Mouse (Mus musculus): ENCODE measurements around the gene Unc93b1. TPM values are rescaled to one million over a fixed set of nuclear protein-coding genes. Genes with fewer than 3 reads are reported as not detected.

The Unc93b1 gene
- polyA plus RNA-seq, 1 experiment from 2014 or later: 5.0 TPM

DNA sequence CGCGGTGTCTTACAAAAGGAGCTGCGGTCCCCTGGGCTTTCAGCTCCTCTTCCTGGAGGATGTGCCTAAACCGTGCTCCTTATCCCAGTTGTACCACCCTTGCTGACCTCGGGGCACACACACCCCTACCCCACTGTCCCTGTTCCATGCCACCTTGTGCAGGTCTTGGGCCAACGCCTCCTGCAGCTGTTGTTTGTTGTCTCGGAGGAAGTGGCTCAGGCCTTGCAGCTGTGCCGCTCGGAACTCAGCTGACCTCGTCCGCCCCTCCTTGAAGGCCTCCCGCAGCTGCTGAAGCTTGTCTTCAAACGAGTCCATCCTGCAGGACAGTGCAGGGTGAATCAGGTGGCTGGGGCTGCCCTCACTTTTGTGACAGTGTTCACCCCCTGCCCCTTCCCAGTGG is 11.4 kb upstream of the Unc93b1 start:
- Histone ChIP-seq H3K27me3 (ENCODE audit: insufficient read depth, poor library complexity, severe bottlenecking) (no peaks in the 10 kb centered on the region), H3K27ac (peak overlapping the region; percentile 17; the same call in 1 of the 2 replicates), H3K36me3 (no peaks in the 10 kb centered on the region), H3K4me3 (no peak overlapping the region), H3K4me1 (peaks cover 34% of the 10 kb centered on the region), H3K9me3 (no peaks in the 10 kb centered on the region)
- no peak for DNase-seq (ENCODE audit: low spot score)
- WGBS: 63% methylated on average over 13 of the region's 13 CpGs

- Histone ChIP-seq H3K36me3 (no peaks in the 10 kb centered on the region), H3K27ac (peak overlapping the region; percentile 17; the same call in 1 of the 2 replicates), H3K27me3 (ENCODE audit: insufficient read depth, poor library complexity, severe bottlenecking) (no peaks in the 10 kb centered on the region), H3K4me1 (peaks cover 30% of the 10 kb centered on the region), H3K4me3 (no peak overlapping the region), H3K9me3 (no peaks in the 10 kb centered on the region)
- WGBS: 75% methylated on average over 8 of the region's 8 CpGs
- no peak for DNase-seq (ENCODE audit: low spot score)
Measured at GRCm38 (mm10) chr19:3924190-3924589, 10.8 kb upstream of the Unc93b1 start.

DNA sequence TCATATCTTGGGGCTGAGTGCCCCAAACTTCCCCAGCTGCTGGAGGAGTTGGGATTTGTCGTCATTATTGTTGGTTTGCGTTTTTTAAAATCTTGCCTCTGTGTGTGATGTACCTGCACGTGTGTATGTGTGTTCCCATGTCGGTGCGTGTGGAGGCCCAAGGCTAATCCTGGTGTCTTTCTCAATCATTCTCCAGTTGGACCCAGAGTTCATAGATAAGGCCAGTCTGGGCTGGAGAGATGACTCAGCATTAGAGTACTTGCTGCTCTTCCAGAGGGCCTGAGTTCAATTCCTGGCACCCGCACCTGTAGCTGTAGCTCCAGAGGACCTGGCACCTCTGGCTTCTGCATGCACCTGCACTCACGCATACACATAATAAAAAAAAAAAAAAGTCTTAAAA is 10.1 kb upstream of the Unc93b1 start:
- no peaks in the 10 kb centered on the region for H3K27me3 ChIP-seq (ENCODE audit: insufficient read depth, poor library complexity, severe bottlenecking)
- no peaks in the 10 kb centered on the region for H3K36me3 ChIP-seq
- 86% methylated on average over 7 of the region's 7 CpGs for WGBS
- no peak overlapping the region for H3K4me3 ChIP-seq
- H3K27ac ChIP-seq: no peak overlapping the region
- no peaks in the 10 kb centered on the region for H3K9me3 ChIP-seq
- DNase-seq (ENCODE audit: low spot score): no peak
- H3K4me1 ChIP-seq: peaks cover 29% of the 10 kb centered on the region

DNA sequence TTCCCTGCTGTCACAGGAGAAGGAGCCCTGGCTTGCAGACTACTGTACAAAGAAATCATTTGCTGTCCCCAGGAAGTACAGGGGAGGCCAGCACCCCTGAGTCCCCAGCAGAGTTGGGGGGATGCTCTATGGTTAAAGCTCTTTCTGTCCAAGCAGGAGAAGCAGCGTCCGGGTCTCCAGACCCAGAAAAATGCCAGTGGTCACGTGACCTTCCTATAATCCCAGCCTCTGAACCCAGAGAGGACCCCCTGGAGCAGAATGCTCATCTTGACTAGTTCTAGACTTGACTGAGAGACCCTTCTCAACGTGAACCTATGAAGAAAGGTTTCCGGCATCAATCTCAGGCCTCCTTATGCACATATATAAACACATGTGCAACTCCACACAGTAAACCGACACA is 9.1 kb upstream of the Unc93b1 start:
- Histone ChIP-seq H3K36me3 (no peaks in the 10 kb centered on the region), H3K27me3 (ENCODE audit: insufficient read depth, poor library complexity, severe bottlenecking) (peaks cover 6% of the 10 kb centered on the region; the same call in 1 of the 2 replicates), H3K4me3 (no peak overlapping the region), H3K27ac (no peak overlapping the region), H3K4me1 (peaks cover 39% of the 10 kb centered on the region), H3K9me3 (no peaks in the 10 kb centered on the region)
- WGBS: 79% methylated on average over 6 of the region's 6 CpGs
- DNase-seq (ENCODE audit: low spot score): no peak

GRCm38 (mm10) chr19:3926279-3926678 is 8.7 kb upstream of the Unc93b1 start:
- Histone ChIP-seq H3K4me1 (peaks cover 39% of the 10 kb centered on the region), H3K27ac (no peak overlapping the region), H3K27me3 (ENCODE audit: insufficient read depth, poor library complexity, severe bottlenecking) (peaks cover 6% of the 10 kb centered on the region; the same call in 1 of the 2 replicates), H3K36me3 (no peaks in the 10 kb centered on the region), H3K4me3 (no peak overlapping the region), H3K9me3 (no peaks in the 10 kb centered on the region)
- WGBS: 74% methylated on average over 3 of the region's 3 CpGs
- no peak for DNase-seq (ENCODE audit: low spot score)

GRCm38 (mm10) chr19:3926685-3927084 is 8.3 kb upstream of the Unc93b1 start:
- H3K27me3 ChIP-seq (ENCODE audit: insufficient read depth, poor library complexity, severe bottlenecking): peaks cover 6% of the 10 kb centered on the region; the same call in 1 of the 2 replicates
- WGBS: 60% methylated on average over 6 of the region's 6 CpGs
- DNase-seq (ENCODE audit: low spot score): no peak
- no peak overlapping the region for H3K4me3 ChIP-seq
- H3K36me3 ChIP-seq: no peaks in the 10 kb centered on the region
- H3K27ac ChIP-seq: no peak overlapping the region
- H3K4me1 ChIP-seq: peaks cover 39% of the 10 kb centered on the region
- no peaks in the 10 kb centered on the region for H3K9me3 ChIP-seq

DNA sequence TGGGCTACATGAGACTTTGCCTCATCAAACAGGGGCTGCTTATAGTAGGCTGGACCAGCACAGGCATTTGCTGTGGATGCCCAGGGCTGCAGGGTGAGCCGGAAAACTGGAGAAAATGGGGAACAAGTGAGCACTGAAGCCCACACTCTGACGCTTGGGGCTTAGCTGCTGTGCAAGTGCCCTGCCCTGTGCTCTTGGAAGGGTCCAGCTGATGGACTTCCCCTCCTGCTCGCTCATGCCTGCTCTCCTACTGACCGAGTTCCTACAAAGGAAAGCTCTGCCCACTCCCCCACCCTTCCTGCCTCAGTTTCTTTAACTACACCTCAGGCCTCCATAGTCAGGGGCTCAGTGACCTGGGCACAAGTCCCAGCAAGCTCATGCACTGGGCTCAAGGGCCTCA is 7.0 kb upstream of the Unc93b1 start:
- 86% methylated on average over 4 of the region's 4 CpGs for WGBS
- H3K27ac ChIP-seq: no peak overlapping the region
- DNase-seq (ENCODE audit: low spot score): no peak
- no peak overlapping the region for H3K4me3 ChIP-seq
- H3K27me3 ChIP-seq (ENCODE audit: insufficient read depth, poor library complexity, severe bottlenecking): peaks cover 6% of the 10 kb centered on the region; the same call in 1 of the 2 replicates
- no peaks in the 10 kb centered on the region for H3K36me3 ChIP-seq
- H3K9me3 ChIP-seq: no peaks in the 10 kb centered on the region
- H3K4me1 ChIP-seq: peaks cover 34% of the 10 kb centered on the region

GRCm38 (mm10) chr19:3928779-3929178 is 6.2 kb upstream of the Unc93b1 start:
- H3K27ac ChIP-seq: peak overlapping the region; percentile 56
- peaks cover 27% of the 10 kb centered on the region for H3K4me1 ChIP-seq
- no peaks in the 10 kb centered on the region for H3K36me3 ChIP-seq
- DNase-seq (ENCODE audit: low spot score): no peak
- 79% methylated on average over 4 of the region's 4 CpGs for WGBS
- peaks cover 6% of the 10 kb centered on the region; the same call in 1 of the 2 replicates for H3K27me3 ChIP-seq (ENCODE audit: insufficient read depth, poor library complexity, severe bottlenecking)
- H3K4me3 ChIP-seq: no peak overlapping the region
- no peaks in the 10 kb centered on the region for H3K9me3 ChIP-seq

DNA sequence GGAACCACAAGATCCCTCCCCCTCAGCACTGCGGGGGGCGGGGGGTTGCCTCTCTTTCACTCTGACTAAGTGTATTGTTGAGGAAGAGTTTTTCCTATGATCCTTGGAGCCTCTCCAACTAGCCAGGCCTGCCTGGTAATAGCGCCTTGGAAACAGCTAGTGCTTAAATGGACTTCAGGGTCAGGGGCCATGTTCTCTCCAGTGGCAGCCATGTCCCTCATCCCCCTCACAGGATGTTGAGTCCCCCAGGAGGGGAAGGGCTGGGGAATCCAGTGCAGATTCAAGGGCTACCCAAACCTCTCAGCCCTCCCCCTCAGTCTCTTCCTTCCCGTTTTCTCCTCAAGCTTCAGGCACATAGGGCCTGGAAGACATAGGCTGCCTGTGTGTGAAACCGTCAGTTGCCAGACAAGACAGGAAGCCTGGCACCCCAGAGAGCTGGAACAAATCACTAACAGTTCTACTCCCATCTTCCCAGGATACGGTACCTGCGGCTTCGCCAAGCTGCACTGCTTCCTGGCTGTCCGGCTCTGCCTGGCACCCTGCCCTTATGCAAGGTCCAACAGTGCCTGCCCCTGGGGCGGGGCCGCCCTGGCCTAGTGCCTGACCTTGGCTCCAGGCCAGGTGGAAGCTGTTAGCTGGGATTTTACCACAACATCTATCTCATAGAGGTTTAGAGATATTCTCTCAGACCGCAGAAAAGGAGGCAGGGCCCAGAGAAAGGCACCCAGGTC is 5.6 kb upstream of the Unc93b1 start, which contains the start of gene Aldh3b1:
Gene Aldh3b1 (minus strand): TSS at position 598 of the 731 bp plus-strand sequence.
- H3K4me1 ChIP-seq: peaks cover 21% of the 10 kb centered on the region
- no peaks in the 10 kb centered on the region for H3K9me3 ChIP-seq
- 53% methylated on average over 12 of the region's 12 CpGs for WGBS
- H3K4me3 ChIP-seq: peak within 1 kb of the TSS; percentile 18; the same call in 1 of the 2 replicates
- peaks cover 6% of the 10 kb centered on the region; the same call in 1 of the 2 replicates for H3K27me3 ChIP-seq (ENCODE audit: insufficient read depth, poor library complexity, severe bottlenecking)
- DNase-seq (ENCODE audit: low spot score): no peak
- no peaks in the 10 kb centered on the region for H3K36me3 ChIP-seq
- H3K27ac ChIP-seq: peak within 1 kb of the TSS; percentile 78

GRCm38 (mm10) chr19:3930262-3931057 is 4.5 kb upstream of the Unc93b1 start:
- Histone ChIP-seq H3K4me1 (peaks cover 26% of the 10 kb centered on the region), H3K27ac (peak overlapping the region; percentile 78), H3K9me3 (no peaks in the 10 kb centered on the region), H3K4me3 (no peak overlapping the region), H3K36me3 (no peaks in the 10 kb centered on the region), H3K27me3 (ENCODE audit: insufficient read depth, poor library complexity, severe bottlenecking) (peaks cover 6% of the 10 kb centered on the region; the same call in 1 of the 2 replicates)
- WGBS: 71% methylated on average over 21 of the region's 21 CpGs
- DNase-seq (ENCODE audit: low spot score): no peak

- WGBS: 86% methylated on average over 9 of the region's 9 CpGs
- DNase-seq (ENCODE audit: low spot score): no peak
- no peaks in the 10 kb centered on the region for H3K9me3 ChIP-seq
- no peak overlapping the region for H3K27ac ChIP-seq
- no peaks in the 10 kb centered on the region for H3K36me3 ChIP-seq
- H3K4me3 ChIP-seq: no peak overlapping the region
- peaks cover 30% of the 10 kb centered on the region for H3K4me1 ChIP-seq
- H3K27me3 ChIP-seq (ENCODE audit: insufficient read depth, poor library complexity, severe bottlenecking): peaks cover 13% of the 10 kb centered on the region
Measured at GRCm38 (mm10) chr19:3931716-3932115, 3.3 kb upstream of the Unc93b1 start.

DNA sequence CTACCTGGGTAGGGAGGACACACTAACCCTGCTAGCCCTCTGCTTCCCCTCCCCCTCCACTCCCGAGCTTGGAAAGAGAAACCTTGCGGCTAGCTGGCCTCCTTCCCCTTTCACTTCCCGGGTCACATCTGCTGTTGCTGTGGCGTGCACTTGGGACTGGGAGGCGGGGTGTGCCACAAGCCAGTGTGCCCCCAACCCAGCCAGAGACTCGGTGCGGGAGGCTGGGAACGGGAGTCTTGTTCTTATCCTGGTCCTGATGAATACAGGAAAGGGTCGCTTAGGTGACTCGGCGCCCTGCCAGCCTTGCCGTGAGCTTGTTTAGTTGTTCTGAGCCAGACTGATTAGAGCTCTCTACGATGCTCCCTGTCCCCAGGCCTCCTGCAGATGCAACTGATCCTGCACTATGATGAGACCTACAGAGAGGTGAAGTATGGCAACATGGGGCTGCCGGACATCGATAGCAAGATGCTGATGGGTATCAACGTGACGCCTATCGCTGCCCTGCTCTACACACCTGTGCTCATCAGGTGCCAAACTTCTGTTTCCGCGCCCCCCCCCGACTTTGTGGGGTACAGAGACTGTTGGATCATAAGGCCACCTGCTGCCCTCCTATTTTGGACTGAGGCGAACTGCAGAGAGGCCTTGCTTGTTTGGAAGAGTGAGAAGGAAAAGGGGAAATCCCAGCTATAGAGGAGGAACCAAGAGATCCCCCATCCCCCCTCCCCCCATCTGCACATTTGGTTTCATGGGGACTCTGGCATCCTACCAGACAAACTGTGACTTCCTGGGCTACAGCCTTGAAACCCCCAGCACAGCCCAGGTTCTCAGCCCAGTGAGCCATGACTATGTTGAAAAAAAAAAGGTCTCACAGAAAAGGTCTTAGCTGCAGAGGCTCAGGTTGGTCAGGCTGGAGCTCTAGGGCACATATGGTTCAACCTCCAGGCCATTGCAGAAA is 1.2 kb downstream of the Unc93b1 start:
- DNase-seq (ENCODE audit: low spot score): no peak
- H3K4me3 ChIP-seq: peak overlapping the region; percentile 70
- no peaks in the 10 kb centered on the region for H3K9me3 ChIP-seq
- WGBS: 7% methylated on average over 22 of the region's 22 CpGs
- H3K27me3 ChIP-seq (ENCODE audit: insufficient read depth, poor library complexity, severe bottlenecking): peaks cover 13% of the 10 kb centered on the region
- H3K27ac ChIP-seq: peak overlapping the region; percentile 79
- peaks cover 15% of the 10 kb centered on the region for H3K4me1 ChIP-seq
- H3K36me3 ChIP-seq: no peaks in the 10 kb centered on the region

Data from heart, embryonic 10.5 days (tissue).